Mouse (Mus musculus): Measurements from ENCODE around the gene Dcakd.
A peak's percentile ranks its signal among the peaks of the same experiment; 100 is the strongest.

Dcakd gene

DNA sequence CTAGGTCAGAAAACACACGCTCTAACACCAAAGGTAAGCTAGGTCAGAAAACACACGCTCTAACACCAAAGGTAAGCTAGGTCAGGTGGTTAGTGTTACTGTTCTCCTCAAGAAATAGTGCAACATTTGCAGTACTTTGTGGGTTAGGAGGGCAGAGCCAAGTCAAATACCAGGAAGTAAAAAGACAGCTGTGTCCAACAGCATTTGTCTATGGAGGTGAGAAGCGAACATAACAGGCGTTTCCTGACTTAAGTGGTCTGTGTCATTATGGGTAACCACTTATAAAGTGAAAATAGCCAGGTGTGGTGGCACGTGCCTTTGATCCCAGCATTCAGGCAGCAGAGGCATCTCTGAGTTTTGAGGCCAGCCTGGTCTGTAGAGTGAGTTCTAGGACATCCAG lies 21.5 kb upstream of the Dcakd start:
- DNase-seq (ENCODE audit: low read depth, low spot score): no peak

DNA sequence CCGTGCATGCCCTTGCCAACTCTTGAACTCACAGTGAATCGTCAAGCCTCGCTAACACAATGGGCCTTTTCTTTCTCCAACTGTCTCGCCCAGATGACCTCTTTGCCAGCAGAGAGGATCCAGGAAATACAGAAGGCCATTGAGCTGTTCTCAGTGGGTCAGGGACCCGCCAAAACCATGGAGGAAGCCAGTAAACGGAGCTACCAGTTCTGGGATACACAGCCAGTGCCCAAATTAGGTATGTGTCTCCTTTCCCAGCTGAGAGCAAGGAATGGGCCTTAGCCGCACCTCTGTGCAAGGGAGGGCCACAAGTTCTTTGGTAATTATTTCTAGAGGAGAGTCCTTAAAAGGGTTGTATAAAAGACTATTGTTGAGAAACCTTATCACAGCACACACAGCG lies 18.2 kb upstream of the Dcakd start:
- DNase-seq (ENCODE audit: low read depth, low spot score): no peak

DNA sequence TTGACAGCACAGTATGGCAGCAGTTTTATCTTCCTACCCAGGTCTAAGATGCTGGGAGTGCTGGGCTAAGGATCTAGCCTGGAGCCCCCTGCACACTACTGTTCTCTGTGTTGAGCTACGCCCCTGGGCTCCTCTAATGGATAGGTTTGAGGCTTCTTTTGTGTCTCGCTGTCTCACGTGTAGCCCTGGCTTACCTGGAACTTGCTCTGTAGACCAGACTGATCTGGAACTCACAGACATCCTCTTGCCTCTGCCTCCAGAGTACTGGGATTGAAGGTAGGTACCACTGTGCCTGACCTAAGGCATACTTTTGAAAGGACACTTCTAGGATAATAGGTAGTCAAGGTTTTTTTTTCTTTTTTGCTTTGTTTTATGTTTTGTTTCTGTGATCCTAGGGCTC lies 15.8 kb upstream of the Dcakd start:
- peak; percentile 67 for DNase-seq (ENCODE audit: low read depth, low spot score)

DNA sequence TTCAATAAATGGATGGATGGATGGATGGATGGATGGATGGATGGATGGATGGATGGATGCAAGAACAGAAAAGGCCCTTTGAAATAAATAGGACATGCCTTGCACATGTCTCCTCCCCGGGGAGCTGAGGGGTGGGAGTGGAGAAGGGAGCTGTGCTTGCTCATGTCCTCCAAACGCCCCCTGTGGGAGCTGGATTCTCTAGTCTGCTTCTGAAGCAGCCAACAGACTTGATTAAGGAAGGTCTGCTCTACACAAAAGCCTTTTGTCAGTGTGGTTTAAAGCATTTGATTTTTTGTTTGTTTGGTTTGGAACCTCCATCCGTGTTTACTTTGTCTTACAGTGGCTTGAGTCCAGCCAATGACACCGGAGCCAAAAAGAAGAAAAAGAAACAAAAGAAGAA lies 14.7 kb upstream of the Dcakd start:
- DNase-seq (ENCODE audit: low read depth, low spot score): peak; percentile 89

DNA sequence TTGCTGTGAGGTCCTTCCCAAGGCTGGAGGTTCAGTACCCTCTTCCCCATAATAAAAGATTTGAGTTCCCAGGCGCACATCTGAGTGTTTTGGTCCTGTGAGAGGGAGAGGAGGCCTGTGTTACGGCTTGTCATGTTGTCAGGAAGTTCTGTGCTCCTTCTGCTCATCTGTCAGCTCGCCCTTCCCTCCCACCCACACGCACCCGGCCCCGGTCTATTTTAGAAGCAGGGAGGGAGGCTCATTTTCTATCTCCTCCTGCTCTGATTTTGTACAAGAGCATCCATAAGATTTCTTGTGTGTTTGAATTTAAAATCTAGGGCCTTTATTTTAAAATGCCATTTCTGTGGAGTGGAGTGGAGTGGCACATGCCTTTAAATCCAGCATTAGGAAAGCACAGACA lies 9.9 kb upstream of the Dcakd start:
- DNase-seq (ENCODE audit: low read depth, low spot score): no peak

DNA sequence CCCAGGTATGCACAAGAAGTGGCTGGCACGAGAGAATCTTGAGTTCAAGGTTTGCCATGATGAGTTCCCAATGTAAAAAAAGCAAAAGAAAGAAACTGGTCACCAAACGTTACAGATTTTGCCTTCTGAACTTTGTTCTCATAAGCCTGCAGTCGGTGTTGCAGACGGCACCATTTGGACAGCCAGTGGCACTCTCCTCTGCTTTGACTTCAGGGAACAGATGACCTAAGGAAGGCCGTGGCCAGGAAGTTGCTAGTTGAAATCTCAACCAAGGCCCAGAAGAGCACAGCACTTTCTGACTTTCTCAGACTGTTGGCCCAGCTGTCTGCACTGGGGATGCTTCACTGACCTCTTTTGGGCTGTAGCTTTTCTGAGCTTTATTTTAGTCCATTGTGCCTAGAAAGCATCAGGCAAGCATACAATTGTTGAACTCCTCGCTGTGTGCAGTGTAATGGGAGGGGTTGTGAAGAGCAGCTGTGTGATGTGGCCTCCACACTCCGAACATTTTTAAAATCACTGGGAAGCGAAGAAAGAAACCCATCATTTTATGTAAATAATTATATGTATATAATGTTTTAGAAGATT lies 8.8 kb upstream of the Dcakd start:
- DNase-seq (ENCODE audit: low read depth, low spot score): no peak

DNA sequence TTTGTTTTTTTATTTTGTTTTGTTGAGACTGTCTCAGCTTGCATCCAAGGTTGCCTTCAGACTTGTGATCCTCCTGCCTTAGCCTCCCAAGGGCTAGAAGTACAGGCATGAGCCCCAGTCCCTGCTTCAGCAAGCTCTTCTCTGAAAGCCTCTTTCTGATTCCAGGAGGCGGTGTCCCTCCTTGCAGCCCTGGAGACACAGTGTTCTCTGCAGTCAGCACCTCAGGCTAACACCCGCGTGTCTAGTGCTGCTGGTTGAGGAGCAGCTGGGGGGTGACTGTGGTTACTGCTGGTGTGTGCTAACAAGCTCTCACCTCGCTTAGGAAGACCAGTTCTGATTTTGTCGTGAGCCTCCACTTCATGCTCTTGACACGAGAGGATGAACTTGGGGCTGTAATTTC lies 6.9 kb upstream of the Dcakd start:
- DNase-seq (ENCODE audit: low read depth, low spot score): no peak

DNA sequence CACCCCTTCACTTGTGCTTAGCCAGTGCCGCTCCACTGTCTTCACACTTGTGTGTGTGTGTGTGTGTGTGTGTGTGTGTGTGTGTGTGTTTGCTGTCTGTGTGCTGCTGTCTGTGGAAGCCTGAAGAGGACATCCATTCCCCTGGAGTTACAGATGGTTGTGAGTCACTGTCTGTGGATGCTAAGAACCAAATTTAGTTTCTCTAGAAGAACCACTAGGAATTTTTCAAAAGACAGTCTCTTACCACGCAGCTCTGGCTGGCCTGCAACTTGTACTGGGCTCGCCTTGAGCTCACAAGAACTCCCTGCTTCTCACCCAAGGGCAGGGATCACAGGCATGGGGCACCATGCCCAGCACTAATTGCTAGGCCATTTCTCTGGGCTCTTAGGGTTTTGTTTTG lies 4.9 kb upstream of the Dcakd start:
- no peak for DNase-seq (ENCODE audit: low read depth, low spot score)

DNA sequence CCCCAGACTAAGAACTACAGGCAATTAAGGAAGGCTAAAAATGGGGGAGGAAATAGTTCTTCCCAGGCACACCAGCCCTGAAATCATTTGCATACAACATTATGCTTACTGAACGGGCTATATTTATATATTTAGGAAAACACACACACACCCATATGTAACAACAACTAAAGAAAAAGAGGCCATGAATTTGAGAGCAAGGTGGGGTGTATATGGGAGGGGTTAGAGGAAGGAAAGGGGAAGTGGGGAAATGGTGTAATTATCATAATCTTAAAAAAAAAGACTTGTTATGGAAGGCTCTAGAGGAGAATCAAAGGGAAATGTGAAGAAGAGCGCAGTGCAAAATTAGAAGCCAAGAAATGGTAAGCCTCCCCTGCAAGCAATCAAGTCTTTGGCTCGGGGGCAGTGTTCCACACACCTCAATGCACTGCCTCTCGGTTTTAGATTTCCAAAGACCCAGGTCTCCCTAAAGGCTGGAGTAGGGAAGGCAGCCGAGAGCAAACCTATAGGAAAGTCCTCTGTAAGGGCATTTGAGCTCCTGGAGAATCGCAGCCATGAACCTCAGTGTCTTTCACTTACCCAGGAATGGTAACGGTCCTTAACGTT lies 460 bp downstream of the Dcakd start:
- no peak for DNase-seq (ENCODE audit: low read depth, low spot score)

DNA sequence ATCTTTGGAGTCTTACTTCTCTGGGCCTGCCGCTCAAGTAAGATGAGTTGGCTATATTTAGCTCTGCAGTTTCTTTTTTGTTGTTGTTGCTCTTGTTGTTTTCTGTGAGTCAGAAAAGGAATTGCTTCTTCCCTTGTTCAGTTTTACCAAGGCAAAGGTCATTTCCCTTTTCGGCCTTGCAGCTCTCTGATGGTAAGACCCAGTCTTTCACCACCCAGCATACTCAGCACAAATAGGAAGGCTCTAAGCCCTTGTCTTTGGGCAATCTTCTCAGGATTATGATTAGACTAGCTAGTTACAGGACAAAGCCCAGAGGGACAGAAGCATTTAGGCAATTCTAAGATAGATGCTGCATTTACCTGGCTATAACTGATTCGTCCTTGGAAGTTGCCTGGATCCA lies 1.2 kb downstream of the Dcakd start:
- DNase-seq (ENCODE audit: low read depth, low spot score): no peak

DNA sequence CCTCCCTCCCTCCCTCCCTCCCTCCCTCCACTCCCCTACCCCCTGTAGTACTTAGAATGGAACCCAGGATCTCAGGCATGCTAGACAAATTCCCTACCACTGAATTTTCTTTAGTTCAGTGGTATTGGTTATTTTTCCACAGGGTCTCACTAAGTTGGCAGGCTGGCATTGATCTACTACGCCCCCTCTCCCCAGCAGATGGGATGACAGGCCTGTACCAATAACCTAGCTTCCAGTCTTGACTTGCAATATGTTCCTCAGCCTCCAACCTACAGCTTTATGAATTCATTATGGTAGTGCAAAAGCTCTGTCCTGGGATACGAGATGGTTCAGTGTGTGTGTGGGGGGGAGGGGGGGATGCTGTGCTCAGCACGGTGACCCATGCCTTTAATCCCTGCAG lies 4.2 kb downstream of the Dcakd start:
- DNase-seq (ENCODE audit: low read depth, low spot score): no peak

DNA sequence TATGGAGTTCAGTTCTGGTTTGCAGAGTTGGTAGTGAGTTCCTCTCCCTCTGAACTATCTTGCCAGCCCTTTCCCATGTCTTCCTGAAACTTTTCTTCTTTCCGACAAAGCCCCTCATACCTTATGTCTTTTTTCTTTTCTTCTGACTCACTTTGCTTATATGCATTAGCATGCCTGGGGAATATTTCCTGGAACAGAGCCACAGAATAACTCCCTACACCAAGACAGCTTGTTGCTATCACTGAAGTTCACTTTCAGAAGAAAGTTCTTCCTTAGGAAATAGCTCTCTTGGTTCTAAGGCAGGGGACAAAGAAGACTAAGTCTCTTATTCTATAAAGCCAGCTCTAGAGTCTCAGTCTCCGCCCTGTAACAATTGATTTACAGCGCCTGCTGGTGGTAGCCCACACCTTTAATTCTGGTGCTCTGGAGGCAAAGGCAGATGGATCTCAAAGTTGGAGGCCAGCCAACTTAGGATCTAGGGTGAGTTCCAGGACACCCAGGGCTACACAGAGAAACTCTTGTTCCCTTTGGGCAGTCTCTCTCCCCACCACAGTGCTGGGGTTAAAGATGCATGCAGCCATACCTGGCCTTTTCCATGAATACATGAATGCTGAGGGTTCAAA lies 7.3 kb downstream of the Dcakd start:
- DNase-seq (ENCODE audit: low read depth, low spot score): no peak

DNA sequence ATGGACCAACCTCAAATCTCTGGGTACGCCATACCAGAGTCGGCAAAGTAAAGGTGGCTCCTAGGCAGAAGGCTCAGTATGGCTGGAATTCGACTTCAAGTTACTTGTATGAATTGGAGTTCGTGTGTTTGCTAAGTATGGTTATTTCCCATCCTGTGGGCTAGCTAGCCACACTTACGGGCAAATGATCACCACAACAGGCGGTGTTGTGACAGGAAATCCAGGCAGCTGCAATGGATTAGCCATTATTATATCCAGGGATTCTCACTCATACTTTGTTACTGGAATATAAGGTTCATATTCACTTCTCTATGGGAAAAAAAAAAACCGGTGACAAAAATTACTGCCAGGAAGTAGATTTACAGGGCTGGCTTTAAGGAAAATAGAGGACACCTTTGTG lies 8.8 kb downstream of the Dcakd start:
- DNase-seq (ENCODE audit: low read depth, low spot score): no peak

DNA sequence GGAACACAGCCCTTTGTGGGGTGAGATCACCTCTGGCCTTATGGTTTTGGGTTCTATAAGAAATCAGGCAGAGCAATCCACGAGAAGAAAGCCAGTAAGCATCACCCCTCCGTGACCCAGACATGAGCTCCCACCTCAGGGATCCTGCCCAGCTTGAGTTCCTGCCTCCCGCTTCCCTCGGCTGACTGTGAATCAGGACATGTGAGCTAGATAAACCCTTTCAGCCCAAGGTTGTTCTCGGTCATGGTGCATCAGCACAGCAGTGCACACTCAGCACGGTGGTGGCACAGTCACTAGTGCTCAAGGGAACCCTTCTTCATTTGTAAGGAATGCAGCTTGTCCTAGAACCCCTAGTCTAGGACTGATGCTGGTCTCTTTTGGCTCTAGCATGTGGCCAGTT lies 9.3 kb downstream of the Dcakd start:
- no peak for DNase-seq (ENCODE audit: low read depth, low spot score)

DNA sequence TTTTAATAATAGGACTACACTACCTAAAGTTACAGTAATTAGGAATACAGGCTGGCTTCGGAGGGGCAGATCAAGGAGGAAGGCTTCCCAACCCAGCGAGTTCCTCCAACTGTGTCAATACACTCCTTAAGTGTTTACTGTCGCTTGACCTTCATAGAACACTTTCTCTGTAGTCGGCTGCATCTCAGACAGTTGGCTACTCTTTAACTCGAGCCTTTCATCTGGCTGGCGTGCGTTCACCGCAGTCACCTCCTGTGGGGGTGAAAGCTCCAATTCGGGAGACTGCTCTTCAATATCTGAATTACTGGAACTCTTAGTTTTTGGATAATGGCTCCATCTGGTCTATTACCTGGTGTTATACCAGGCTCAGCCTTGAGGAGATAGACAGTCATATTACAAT lies 10.5 kb downstream of the Dcakd start:
- DNase-seq (ENCODE audit: low read depth, low spot score): no peak

DNA sequence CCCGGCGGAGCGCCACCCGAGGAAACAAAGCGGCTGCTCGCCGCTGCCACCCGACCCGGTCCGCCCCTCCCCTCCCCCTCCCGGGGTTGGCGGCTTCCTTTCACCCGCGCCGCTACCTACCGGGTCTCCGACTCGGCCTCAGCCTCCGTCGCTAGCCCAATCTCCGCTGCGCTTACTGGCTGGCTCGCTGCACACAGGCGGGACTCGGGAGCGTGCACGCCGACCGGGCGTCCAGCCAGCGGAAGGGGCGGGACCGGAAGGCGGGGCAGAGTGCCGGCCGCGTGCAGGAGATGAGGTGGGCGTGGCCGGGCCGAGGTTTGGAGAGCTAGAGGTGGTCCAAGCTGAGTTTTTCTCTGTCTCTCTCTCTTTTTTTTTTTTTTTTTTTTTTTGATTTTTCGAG lies 11.2 kb downstream of the Dcakd start:
- DNase-seq (ENCODE audit: low read depth, low spot score): peak; percentile 97

DNA sequence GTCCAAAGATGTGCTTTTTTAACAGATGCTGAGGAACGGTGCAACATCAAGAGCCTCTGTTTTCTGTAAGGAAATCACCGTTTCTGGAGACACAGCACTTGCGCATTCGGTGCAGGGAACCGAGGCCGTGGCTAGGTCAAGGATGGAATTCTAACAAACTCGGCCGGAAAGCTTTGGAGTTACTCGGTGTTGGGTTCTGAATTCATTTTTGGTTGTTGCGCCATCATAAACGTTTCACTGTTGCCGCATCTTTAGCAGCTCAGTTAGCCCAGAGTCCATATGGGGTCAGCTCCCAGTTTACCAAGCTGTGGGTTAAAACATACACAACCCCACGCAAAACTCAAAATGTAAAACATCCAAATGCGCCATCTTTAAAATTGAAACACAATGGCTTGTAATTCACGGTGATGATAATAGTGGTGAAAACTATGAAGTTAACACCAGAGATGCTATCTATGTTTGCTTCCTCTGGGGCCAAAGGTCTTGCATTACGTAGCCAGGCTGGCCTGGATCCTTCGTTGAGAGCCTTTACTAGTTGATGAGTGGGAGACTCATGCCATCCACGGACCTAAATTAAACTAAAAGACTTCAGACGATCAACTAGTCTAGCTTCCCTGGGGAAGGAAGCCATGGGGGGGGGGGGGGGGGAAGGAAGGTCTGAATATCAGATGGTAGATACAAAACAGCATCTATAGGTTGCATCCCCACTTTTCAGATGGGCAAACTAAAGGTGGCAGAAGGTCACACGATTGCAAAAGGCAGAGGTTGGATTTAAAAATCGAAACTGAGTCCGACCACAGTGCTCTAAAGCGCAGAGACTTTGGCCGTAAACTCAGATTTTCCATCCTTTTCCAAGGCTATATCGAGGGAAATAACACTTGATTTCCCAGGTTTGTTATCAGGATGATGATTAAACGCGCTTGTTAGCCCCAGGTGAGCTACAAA lies 12.0 kb downstream of the Dcakd start:
- DNase-seq (ENCODE audit: low read depth, low spot score): no peak

DNA sequence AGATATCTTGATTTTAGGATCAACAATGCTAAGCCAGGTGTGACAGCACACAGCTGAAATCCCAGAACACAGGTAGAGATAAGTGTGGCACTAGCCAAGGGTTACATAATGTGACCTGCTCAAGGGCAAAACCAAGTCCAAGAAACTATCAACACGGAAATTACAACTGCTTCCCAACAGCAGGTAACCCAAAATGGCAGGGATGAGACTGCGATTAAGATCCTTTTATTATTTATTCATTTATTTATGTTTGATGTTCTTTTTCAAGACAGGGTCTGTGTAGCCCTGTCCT lies 17.0 kb downstream of the Dcakd start:
- no peak for DNase-seq (ENCODE audit: low read depth, low spot score)

DNA sequence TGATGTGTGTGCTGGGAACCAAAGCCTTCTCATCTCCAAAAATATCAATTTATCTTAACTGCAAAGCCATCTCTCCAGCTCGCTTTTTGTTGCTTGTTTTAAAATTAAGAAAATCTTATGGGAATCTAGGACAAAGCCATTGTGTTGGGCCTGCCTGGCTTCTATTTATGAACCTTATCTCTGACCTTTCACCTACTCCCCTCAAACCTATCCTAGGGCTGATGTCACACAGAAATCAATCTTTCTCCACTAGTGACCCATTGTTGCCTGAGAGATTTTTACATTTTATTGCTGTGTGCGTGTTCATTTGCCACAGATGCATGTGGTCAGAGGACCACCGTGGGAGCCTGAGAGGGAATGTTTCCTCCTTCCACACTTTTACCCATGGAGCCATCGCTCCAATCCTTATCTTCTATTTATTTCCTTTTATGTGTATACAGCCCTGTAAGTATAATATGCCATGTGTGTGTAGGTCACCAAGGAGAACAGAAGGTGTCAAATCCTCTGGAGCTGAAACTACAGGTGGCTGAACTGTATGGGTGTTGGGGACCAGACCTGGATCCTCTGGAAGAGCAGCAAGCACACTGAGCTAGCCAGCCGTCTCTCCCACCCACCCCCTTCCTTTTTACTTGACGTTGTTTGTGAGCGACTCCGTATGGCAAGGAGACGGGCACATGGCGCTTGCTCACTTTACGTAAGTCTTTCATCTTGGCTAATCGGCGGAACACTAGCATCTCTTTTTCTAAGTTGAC lies 17.5 kb downstream of the Dcakd start:
- DNase-seq (ENCODE audit: low read depth, low spot score): no peak

DNA sequence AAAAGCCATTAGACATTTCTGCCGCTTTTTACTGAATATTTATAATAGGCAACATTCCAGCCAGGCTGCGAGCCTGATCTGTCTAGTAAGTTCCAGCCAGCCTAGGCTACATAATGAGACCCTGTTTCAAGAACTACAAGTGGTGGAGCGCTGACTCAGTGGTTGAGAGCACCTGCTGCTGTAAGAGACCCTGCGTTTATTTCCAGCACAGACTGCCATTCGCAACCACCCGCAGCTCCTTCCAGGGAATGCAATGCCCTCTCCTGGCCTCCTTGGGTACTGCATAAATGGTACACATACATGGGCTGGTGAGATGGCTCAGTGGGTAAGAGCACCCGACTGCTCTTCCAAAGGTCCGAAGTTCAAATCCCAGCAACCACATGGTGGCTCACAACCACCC lies 18.9 kb downstream of the Dcakd start:
- peak; percentile 91 for DNase-seq (ENCODE audit: low read depth, low spot score)

DNA sequence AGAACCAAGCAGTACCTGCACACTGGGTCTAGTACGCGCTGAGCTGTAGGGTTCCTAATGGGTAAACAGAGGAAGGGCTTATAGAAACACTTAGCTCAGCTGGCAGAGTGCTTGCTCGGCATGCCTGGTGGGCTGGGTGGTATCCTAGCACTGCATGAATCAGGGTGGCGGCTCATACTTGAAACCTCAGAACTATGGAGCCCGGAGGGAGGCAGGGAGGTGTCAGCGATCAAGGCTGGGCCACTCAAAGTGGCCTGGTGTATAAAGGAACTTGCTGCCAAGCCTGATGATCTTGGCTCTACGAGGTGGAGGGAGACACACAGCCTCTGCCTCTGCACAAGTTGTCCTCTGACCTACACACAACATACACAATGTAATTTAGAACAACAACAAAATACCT lies 19.6 kb downstream of the Dcakd start:
- DNase-seq (ENCODE audit: low read depth, low spot score): no peak

DNA sequence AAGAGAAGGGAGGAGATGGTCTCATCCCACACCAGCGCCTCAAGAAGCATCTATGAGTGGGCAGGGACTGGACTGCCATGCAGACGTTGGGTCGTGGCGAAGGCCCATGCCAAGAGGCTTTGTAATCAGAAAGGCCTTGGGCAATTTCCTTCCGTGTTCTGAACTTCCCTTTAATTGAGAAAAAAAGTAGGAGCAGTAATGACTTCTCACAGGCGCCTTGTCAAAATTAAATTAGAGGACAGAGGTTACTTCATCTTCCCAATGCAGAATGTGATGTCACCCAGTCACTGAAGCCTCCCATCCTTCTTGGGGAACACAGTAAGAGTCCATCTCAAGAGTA lies 21.2 kb downstream of the Dcakd start:
- no peak for DNase-seq (ENCODE audit: low read depth, low spot score)

All from ZHBTc4 (cell line).